Mouse (Mus musculus): ENCODE results near the gene Il34.

The Il34 gene

DNA sequence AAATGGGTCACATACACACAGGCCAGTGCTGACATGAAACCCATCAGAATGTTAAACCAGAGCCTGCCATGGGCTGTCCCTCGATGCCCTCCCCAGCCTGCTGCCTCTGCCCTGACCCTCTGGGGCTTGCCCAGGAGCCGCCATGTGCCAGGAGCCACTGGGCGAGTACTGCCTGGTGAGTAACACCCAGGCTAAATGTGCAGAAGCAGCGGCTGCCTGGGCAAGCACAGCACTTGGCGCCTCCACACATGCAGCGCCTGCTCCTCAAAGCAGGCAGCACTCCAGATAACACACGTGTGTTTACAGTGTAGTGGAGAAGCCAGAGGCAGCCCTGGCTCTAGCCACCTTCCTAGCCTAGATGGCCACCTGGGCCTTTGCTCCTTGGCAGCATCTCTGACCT lies 92.7 kb downstream of the Il34 start:
- DNase-seq (ENCODE audit: low read depth in 2 of 2, low spot score in 2 of 2) = no peak

DNA sequence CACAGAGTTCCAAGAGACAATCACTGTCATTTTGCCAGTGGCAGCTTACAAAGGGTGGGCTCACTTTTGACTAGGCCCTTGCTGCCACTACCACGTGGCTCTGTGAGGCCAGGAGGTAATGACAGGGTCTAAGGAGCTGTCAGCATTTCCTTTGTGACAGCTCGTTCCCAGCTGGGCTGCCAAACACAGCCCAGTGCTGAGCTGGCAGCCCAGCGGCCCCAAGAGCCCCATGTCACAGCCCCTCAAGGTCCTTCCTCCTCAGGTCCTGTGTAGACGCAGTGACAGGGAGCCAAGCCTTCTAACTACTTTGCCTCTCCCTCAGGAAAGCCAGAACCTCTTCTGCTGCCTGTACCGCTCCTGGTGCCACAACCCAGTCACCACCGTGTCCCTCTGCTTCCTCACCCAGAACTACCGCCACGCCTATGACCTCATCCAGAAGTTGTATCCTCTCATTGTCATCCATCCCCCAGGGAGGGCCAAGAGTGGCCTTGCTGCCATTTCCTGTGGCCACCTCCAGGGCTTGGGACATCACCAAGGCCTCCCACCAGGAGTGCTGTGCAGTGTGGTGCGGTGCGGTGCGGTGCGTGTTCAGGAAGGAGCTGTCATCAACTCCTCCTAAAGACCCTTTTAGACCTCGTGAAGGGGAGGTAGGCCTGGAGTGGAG lies 94.3 kb downstream of the Il34 start:
- DNase-seq (ENCODE audit: low read depth in 2 of 2, low spot score in 2 of 2) = no peak

DNA sequence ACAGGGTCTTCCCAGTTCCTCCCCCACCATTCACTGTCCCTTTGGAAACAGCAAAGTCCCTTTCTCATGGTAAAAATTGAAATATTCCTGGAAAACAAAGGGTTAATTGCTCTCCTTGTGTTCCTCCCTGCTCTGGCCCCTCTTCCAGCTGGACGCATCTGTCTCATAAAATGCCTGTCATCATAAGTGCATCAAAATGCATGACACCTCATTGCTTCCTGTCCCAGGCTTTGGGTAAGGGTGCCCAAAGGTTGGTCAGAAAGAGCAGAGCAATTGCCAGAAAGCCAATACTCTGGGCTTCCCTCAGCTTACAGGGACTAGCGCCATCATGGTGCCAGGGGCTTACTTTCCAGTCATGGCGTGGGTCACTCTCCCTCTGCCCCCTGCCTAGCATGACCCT lies 95.1 kb downstream of the Il34 start:
- DNase-seq (ENCODE audit: low read depth in 2 of 2, low spot score in 2 of 2) = no peak

DNA sequence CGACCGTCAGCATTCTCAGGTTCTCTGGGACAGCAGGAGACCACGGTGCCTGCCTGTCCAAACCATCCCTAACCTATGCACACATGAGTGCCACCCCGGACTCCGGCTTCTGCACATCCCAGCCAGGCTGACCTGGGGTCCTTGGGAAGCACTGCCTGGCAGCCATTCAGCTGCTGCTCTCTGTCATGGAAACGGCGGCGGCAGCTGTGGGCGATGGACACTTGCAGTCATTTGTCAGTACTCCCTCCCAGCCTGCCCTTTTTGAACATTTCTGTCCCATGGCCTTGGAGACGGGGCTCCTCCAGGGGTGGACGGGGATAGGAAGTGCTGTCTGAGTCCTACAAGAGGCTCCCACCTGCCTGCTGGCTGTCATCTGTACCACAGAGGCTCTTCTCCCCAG lies 97.3 kb downstream of the Il34 start:
- no peak for DNase-seq (ENCODE audit: low read depth in 2 of 2, low spot score in 2 of 2)

GRCm38 (mm10) chr8:110706288-110706870 lies 99.3 kb downstream of the Il34 start:
- DNase-seq (ENCODE audit: low read depth in 2 of 2, low spot score in 2 of 2) = no peak

- DNase-seq (ENCODE audit: low read depth in 2 of 2, low spot score in 2 of 2) = no peak
These were observed 100.1 kb downstream of the Il34 start for GRCm38 (mm10) chr8:110705391-110706287.

GRCm38 (mm10) chr8:110704103-110704502 lies 101.6 kb downstream of the Il34 start:
- no peak for DNase-seq (ENCODE audit: low read depth in 2 of 2, low spot score in 2 of 2)

GRCm38 (mm10) chr8:110703460-110704061 lies 102.2 kb downstream of the Il34 start:
- DNase-seq (ENCODE audit: low read depth in 2 of 2, low spot score in 2 of 2) = no peak

GRCm38 (mm10) chr8:110702636-110703459 lies 102.9 kb downstream of the Il34 start:
- DNase-seq (ENCODE audit: low read depth in 2 of 2, low spot score in 2 of 2) = no peak

DNA sequence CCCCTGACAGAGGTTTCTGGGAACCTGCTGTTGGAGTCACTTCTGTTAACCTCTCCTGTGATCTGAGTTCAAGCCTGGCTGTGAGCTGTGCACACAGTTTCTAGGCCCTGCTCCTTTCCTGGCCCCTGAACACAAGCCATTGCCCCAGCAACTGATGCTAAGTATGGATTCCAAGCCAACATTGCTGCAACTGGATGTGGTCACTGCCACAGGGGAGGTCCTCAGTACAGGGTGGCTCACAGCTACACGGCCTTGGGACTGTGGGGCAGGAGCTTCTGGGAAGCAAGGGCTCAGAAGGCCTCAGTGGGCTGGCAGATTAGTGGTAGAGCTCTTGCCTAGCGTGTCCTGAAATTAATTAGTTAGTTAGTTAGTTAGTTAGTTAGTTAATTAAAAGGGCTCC lies 105.2 kb downstream of the Il34 start:
- DNase-seq (ENCODE audit: low read depth in 2 of 2, low spot score in 2 of 2) = no peak

GRCm38 (mm10) chr8:110699501-110699900 lies 106.2 kb downstream of the Il34 start:
- no peak for DNase-seq (ENCODE audit: low read depth in 2 of 2, low spot score in 2 of 2)

- no peak for DNase-seq (ENCODE audit: low read depth in 2 of 2, low spot score in 2 of 2)
These were observed 107.6 kb downstream of the Il34 start for GRCm38 (mm10) chr8:110698098-110698497.

DNA sequence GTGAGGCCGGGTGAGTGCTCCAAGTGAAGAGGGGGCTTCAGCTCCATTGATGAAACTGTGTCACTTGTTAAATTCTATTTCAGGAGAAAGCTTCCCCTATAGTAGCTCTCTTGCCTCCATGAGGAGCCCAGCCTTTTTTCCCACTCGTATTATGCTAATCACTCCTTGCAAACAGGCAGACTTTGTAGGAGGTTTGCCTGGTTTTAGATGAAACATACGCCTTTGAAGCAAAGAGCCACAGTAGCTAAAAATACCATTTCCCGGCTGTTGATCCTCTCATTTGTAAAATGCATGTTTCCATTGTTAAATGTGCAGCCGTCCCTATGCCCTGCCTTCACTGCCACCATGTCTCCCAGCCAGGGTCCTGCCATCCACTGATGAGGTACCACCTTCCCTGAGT lies 108.2 kb downstream of the Il34 start:
- DNase-seq (ENCODE audit: low read depth in 2 of 2, low spot score in 2 of 2) = no peak

DNA sequence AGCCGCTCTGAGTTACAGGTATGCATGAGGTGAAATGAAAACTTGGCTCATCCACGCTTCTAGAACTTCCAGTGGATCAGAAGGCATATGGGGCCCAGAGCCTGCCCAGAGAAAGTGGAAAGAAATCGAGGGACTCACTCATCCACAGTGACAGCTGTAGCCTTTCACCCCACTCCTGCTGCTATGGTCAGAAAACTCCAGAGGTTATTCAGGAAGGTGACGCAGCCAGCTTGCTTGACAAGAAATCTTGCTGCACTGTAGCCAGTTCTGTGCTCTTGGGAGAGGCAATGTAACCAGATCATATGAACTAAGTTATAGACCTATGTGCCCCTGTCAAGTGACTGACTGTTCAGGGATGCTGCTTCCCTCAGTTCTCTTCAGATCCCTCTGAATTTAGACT lies 109.7 kb downstream of the Il34 start:
- no peak for DNase-seq (ENCODE audit: low read depth in 2 of 2, low spot score in 2 of 2)

DNA sequence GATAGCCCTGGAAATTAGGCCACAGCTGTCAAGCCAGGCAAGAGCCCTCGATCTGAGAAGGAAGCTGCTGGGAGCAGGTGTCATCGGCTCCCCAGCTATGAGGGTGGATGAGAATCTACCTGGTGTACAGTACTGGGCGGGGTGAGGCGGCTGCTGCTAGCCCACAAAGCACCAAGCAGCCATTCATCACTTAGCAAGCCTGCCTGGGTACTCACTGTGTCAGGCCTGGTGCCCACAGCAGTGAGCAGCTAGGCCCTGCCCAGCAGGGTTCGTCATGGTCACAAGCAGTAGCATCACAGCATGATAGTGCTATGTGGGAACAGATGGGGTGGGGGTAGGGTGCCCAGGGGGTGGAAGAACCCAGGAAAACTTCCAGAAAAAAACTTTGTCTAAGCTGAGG lies 110.3 kb downstream of the Il34 start:
- no peak for DNase-seq (ENCODE audit: low read depth in 2 of 2, low spot score in 2 of 2)

DNA sequence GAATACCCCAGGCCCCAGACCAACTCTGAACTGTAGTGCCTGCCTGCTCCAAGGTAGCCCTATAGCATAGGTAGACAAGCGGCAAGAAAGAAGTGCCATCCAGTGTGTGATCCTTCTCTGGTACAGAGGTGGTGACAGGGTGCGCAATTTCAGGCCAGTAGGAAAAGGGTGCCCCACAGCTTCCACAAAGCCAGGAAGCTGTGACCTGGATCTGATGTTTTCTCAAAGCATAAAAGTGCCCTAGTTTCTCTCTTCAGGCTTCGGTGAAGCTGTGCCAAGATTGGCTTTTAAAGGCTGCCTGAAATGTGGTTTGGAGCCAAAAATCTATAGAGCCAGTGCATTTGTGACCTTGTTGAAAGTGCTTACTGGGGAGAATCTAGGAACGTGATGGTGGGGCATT lies 110.9 kb downstream of the Il34 start:
- DNase-seq (ENCODE audit: low read depth in 2 of 2, low spot score in 2 of 2) = no peak

GRCm38 (mm10) chr8:110694226-110694625 lies 111.5 kb downstream of the Il34 start:
- DNase-seq (ENCODE audit: low read depth in 2 of 2, low spot score in 2 of 2) = no peak

Measured in CD8-positive naive resting alpha-beta T cell, adult 2 months (primary cell).